Mouse (Mus musculus) retina, embryonic 14.5 days (tissue): Measurements from ENCODE around the gene Antxr1.

Experiments
- DNase-seq: peaks from one replicate; pipeline ENCODE4 v3.0.0-alpha.2; 2015; ENCODE audit warnings: low spot score

Gene Antxr1

DNA sequence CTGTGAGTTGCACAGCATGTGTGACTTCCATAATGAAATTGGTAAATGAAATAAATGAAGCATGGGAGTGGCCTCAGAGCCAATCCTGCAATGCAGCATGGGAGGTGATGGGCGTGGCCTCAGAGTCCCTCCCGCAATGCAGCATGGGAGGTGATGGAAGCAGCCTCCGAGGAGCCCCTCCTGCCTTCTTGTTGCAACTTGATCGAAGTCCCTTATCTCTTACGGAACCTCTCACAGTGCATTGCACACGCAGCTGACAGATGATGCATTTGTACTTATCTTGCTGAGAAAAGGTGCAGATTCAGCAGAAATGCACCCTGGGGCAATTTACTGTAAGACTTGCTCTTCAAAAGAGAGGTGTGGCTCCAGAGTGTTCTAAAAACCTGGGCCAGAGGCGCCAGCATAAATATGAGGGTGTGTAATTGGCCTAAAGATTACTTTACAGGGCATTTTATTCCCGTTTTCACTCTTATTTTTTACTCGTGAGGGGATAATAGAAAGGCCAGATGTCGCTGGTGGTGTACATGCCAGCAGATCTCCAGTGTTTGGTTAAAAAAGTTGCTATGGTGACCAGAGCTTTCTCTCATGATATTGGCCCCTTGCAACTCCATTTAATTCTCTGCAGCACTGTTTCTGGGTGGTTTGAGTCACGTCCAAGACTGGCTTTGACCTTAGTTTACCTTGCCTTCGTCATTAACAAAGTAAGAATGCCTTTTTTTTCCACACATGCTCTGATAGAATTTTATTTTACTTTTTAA lies 195.6 kb downstream of the Antxr1 start:
- DNase-seq = no peak

DNA sequence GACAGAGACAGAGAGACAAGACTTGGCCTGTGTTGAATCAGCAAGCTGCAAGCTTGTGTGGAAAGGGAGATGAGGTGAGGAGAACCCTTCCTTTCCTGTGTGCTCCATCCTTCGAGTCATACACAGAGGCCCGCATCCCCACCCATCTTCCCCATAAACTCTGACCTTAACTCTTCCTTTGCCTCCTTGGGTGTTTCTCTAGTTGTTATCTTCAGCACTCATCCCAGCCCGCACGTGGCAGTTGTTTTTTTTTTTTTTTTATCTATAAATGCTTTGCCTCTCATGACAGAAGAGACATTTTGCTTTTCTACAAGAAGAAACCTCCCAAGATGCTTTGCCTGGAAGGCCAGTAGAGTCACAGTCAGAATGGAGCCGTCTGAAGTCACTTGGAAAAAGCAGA lies 197.1 kb downstream of the Antxr1 start:
- DNase-seq = no peak

DNA sequence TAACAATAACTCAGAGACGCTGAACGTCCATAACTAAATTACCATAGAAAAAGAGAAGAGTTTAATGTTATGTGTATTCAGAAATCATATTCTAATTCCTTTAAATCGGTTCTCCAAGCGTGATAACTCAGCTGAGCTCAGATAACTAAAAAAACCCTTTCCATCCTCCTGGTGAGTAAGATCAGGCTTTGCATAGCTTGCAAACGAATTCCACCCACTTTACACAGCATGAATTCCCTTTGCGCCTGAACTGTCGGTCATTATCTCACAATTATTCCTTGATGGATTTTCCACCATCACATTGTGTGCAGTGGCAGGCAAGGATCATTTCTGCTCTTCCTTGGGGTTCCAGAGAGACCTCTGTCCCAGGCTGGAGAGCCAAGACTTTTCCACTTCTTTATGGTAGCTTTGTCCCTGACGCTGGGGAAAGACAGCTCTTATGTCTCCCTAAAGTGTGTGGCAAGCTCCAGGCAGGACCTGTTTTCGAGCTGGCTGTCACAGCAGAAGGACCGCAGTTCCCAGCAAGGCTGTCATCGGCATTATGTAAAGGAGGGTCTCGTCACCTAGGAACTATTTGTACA lies 201.6 kb downstream of the Antxr1 start:
- no peak for DNase-seq

DNA sequence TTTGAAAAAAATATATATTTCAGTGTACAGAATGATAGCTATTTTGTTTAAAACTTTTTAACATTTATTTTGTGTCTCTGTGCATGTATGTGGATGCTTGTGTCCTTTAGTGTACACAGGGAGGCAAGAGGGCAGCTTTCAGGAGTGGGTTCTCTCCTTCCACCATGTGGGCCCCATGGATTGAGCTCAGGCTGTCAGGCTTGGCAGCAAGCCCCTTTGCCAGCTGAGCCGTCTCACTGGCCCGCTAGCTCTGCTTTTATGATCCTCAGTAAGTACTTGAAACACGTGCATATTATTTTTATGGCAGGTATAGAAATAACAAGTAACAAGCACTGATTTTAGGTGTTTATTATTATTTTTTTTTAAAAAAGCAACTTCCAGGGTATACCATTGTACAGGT lies 202.1 kb downstream of the Antxr1 start:
- no peak for DNase-seq

DNA sequence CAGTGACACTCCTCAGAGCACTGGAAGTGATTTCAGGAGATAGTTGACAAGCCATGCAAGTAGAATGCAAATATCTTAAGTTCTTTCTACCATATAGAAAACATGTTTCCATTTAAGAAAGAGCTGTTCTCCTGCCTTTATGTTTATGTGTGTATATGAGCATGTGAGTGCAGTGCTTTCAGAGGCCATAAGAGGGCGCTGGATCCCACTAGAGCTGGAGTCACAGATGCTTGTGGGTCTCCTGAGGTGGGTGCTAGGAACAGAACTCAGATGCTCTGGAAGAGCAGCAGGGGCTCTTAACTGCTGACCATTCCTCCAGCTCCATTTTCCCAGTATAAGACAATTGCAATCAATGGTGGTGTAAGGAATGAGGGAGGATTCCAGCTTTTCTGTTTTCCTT lies 204.5 kb downstream of the Antxr1 start:
- no peak for DNase-seq

DNA sequence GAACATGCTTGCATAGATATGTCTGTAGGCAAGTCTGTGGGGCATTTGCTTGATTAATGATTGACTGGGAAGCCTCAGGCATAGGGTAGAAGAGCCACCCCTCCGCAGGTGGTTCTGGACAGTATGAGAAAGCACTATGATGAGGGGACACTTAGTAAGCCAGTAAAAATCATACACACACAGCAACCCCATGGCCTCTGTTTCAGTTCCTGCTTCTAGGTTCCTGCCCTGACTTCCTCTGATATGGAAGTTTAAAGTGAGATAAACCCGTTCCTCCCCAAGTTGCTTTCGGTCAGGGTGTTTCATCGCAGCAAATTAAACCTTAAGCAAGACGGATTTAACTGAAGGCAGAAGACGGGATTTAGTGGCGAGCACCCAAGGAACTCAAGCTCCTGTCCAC lies 205.0 kb downstream of the Antxr1 start:
- no peak for DNase-seq

DNA sequence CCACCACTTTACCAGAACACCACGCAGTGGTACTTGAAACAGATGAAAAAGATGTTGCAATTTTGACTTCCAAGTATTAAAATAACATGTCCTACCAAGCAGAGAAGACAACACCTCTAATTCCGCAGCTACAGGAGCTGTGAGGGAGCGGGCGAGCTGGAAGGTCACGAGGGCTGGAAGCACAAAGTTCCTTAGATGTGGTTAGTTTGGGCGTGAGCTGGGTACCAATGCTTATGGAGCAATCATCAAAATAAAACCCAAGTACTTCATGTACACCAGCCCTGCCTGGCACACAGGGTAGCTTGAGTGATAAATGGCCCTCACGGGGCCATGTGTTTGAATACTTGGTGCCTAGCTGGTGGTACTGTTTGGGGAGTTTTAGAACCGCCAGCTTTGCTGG lies 205.8 kb downstream of the Antxr1 start:
- DNase-seq = no peak

DNA sequence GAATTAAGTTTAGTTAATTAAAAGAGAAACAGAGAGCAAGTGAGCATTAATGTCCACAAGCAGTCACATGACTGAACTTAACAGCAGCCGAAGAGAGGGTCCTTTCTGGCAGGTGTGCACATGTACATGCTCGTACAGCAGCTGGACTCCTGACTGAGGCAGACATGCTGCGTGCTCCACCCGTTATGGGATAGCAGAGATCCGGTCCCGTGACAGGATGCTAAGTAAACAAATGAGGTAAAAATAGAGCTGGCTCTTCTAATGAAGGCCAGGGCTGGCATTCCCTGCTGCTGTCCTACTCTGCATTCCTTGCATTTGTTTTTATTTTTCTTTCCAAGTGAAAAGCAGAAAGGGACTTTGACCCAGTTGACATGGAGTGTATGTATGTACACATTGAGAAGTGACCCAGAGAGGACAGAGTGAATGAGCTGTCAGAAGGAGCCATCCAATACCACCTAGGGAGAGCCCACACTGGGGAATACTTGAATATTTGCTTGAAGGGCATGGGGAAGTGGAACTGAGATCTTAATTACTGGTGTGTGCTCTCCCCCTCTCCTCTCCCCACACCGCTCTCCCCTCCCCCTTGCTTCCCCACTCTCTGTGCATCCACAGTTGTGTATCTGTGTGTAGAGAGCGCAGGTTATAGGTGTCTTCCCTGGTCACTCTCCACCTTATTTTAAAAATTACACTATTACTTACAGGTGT lies 208.4 kb downstream of the Antxr1 start:
- DNase-seq = no peak

DNA sequence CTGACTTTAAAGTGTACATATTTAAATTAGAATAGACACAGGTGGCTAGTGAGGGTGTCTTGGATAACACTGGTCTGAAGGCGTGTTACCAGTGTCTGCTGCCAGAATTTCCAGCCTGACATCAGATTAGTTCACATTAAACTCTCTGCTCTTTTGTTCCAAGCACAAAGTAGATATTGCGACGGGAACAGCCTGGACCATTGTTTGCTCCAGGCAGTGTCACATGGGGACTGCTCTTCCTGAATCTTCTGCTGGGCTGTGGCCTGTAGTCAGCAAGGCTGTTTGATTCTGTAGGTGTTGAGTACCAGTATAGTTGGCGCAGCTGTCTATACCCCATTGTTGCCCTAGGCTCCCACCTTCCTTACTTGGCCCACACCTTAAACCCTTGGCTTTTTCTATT lies 211.6 kb downstream of the Antxr1 start:
- DNase-seq = no peak

DNA sequence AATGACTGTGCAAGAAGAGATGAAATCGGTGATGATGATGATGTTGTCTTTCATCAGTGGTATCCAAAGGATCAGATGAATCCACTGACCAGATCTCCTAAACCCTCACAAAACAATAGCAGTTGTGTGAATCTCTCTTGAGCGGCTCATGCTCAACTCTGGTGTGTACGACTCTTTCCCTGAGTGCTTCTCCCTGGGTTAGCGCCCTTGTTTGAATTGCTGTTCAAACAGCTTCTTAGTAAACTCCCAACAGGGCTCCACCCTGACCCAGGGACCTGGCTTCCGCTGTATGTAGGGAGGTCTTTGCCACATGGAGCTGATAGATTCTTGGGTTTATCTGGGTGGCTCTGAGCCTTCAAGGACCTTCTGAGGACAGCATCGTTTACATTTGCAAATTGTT lies 212.2 kb downstream of the Antxr1 start:
- DNase-seq = no peak

DNA sequence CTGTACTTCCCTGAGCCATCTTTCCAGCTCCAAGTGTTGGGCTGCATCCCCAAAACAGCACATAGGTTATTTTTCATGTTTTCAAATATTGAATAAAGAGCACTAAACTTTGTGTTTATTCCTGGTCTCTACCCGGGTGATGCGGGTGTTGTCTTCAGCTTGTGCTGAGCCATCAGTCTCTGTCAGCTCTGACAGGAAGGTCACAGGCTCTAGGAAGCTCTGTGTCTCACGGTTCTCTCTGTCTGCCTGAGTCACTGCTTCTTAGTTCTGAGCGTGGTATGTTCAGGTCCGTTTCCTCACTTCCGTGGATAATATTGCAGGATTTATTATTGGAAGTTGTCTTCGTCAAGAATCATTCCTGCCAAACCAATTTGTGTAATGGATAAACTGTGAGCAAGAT lies 213.7 kb downstream of the Antxr1 start:
- DNase-seq = no peak

DNA sequence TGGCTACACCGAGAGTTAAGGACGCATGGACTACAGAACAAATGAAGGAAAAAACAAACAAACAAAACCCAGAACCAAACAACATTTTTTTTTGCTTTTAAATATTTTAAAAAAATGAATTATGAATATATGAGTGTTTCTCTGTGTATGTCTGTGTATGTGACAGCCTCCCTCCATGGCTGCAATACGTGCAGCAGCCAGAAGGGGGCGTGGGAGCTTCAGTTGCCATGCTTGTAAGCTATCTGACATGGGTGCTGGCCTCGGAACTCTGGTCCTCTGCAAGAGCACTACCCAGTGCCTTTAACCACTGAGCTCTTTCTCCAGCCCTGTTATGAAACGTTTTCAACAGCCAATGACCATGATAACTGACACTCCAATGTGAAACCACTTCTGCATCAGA lies 215.0 kb downstream of the Antxr1 start:
- DNase-seq = no peak

DNA sequence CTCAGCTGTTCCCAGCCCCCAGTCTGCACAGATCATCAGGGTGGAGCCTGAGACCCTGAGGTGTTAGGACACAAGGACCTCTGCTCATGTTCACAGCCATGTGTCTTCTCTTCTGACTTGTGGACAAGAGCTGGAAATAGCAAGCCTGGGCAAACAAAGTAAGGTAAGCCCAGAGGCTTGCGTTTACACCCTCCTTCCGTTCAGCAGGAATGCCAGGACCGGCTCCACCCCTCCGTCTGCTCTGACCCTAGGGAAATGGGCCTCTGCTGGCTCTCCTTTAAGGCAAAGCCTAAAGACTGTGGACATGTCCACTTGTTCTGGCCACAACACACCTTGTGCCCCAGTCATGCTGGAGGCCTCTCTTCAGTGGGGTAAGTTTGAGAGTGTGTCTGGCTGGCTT lies 215.6 kb downstream of the Antxr1 start:
- no peak for DNase-seq

DNA sequence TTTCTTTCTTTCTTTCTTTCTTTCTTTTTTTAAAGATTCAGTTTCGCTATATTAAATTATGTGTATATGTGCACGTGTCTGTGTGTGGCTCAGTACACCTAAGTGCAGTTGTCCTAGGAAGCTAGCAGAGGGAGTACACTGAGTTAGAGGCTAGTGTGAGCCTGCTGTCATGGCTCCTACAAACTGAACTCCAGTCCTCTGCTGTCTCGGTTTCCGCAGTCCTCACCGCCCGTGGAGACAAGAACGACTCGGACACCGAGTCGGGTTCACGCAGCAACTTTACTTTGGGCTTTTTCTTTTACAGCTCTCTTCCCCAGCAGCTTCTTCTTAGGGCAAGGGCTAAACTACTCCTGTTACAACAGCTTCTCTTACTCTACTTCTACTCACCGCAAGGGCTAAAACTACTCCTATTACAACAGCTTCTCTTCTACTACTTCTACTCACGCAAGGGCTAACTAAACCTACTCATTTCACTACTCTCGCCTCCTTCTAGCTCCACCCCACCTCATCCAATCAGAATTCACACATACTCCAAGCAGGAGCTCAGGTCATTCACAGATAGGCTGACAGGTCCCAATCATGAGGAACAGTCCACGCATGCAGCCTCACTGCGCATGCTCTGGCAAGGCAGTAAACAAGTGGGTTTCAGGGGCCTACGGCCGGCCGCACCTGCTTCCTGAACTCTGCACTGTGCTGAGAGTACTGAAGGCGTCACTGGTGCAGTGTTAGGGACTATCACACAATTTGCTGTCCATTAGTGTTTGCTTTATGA lies 216.4 kb downstream of the Antxr1 start:
- no peak for DNase-seq

DNA sequence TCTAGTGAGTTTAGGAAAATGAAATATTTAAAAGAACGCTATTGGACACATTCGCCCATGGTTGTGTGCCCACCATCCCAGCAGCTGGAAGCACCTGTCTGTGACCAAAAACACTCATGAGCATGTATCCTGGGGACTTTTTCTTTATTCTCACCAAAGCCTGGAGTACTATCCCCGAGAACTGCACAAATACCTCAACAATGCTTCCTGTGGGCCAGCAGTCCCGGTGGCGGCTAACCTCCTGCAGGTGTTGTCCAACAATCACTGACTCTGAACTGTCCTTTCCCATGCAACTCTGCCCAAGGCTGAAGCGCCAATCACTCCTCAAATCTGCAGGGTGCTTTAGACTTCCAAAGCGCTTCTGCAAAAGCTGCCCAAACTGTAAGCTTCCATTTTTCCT lies 219.0 kb downstream of the Antxr1 start:
- no peak for DNase-seq

DNA sequence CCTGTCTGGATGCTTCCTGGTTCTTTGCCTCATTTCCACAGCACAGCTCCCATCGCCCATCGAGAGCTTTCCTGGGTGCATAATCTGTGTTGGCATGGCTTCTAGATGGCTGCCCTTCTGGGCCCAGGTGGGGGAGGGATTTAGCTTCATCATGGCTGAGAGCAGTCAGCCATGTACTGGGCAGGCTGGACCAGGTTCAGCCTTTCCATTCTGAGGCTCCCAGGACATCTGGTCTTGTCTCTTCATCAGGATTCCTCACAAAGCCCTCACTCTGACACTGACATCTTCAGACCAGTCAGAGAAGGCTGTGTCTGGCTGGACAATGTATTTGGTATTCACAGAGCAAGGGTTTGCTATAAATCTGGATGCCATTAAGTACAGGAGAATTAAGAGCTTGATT lies 219.6 kb downstream of the Antxr1 start:
- no peak for DNase-seq

DNA sequence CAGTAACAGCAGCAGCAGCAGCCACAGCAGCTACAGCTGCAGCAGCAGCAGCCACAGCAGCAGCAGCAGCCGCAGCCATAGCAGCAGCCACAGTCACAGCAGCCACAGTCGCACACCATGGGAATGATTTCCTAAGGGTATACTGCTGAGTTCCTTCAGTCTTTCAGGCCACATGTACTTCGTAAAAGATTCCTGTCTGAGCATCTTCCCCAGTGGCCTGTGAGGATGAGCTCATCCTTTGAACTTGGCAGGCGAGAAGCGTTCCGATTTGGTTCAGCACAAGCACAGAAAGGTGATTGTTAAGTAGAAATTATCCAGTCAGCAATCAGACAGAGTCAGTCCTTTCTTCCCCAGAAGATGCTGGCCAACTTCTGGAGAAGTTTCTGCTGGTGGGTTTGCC lies 223.5 kb downstream of the Antxr1 start:
- no peak for DNase-seq

DNA sequence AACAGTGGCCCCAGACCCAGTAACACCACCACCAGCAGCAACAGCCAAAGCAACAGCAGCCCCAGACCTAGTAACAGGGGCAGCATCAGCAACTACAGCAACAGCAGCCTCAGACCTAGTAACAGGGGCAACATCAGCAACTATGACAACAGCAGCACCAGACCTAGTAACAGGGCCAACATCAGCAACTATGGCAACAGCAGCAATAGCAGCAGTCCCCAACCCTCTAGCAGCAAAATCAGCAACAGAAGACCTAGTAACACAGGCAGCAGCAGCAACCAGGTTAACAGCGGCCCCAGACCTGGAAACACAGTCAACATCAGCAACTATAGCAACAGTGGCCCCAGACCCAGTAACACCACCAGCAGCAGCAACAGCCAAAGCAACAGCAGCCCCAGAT lies 224.1 kb downstream of the Antxr1 start:
- DNase-seq = no peak

DNA sequence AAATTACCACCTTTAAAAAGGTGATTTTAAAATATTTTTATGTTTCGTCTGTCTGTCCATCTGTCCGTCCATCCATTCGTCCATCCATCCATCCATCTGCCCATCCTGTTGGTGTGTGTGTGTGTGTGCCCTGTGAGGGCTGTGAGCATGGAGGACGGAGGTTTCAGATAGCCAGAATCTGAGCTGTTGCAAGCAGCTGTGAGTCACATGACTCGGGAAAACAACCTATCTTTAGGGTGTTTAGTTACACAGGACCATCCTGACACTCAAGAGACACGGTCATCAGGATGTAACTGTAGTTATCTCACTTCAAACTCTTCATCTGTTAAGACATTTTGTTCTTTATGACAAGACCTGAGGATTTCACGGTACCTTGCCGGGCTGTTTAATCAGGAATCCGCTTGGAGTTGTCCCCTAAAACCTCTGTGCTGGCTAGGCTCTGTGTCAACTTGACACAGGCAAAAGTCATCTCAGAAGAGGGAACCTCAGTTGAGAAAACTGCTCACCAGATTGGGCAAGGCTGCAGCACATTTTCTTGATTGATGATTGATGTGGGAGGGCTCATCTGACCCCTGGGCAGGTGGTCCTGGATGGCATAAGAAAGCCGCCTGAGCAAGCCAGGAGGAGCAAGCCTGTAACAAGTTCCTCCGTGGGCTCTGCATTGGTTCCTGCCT lies 231.4 kb downstream of the Antxr1 start, which contains the start of gene D6Ertd527e:
Gene D6Ertd527e, plus strand, starts transcription at position 624 of the 674 bp plus-strand sequence.
- no peak for DNase-seq

DNA sequence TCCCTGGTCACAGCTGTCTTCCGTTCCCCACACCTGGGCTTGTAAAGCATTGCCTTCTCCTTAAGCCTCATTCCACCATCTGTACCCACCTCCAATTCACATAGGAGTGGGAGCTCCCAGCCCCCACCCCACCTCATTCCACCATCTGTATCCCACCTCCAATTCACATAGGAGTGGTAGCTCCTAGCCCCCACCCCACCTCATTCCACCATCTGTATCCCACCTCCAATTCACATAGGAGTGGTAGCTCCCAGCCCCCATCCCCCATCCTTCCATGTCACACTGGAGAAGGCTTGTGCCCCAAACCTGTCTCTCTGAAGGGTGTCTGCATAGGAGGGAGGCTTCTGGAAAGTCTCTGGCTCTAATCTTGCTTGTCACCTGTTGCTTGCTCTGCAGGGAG lies 232.3 kb downstream of the Antxr1 start:
- no peak for DNase-seq

DNA sequence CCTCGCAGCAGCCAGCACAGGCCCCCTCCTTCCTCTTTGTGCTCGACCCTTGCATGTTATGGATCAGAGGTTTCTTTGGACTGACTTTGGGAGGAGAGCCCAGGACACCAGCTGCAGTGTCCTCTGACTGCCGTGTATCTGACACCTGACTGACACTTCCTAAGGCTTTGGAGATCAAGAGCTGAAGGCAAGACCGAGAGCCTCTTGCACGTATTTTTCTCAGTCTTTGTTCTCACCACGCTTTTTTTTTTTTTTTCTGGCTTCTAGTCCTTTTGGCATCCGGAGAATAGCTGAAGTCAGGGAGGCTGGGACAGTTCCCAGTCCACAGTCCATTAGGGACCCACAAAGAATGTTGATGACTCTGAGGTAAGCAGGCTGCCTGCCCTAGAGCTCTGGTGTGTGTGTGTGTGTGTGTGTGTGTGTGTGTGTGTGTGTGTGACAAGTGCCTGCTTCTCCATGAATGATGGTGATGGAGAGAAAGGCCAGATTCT lies 233.2 kb downstream of the Antxr1 start:
- no peak for DNase-seq

DNA sequence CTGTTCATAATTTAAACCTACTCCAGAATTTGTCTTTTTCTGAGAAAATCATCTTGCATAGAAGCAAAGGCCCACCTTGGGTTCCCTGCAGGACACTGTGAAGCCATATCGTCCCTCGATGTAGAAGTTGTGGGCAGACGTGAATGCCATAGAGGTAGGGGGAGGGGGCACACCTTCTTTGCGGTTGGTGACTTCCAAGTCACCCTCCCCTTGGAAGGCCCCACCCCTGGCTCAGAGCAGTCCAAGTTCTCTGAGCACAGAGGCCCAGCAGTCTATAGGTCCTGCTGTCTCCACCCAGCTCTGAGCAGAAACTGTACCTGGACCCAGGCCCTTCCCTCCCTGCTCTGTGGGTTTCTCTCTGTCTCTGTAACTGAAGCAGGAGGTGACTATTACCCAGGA lies 233.7 kb downstream of the Antxr1 start:
- peak; percentile 5 for DNase-seq
